Mouse (Mus musculus) midbrain, embryonic 13.5 days (tissue): ENCODE results near the gene Gpc3. TPM values are rescaled to one million over a fixed set of nuclear protein-coding genes. Genes with fewer than 3 reads are reported as not detected.
"Not testable (repeated sequence)": the region's sequence is repeated elsewhere in the genome, so short reads cannot be mapped to it uniquely, and the experiment has no call there.

ENCODE experiments used
- ATAC-seq: fragments of 200-750 bp; cut with Nextera tagmentation; 2 replicates; pipeline ENCODE4 v1.8.0; 2017; ENCODE audit warnings: mild to moderate bottlenecking, moderate TSS enrichment, moderate library complexity
- H3K27ac ChIP-seq: fragments of 300-500 bp; sonication (generic); 2 replicates; pipeline ENCODE4 v1.5.1; 2015; ENCODE audit warnings: inconsistent platforms, mild to moderate bottlenecking, moderate library complexity
- H3K27me3 ChIP-seq: fragments of 300-500 bp; sonication (generic); 2 replicates; pipeline ENCODE4 v1.6.1; 2015; ENCODE audit warnings: mild to moderate bottlenecking, inconsistent platforms
- H3K36me3 ChIP-seq: fragments of 300-500 bp; sonication (generic); 2 replicates; pipeline ENCODE4 v1.6.1; 2015; ENCODE audit warnings: mild to moderate bottlenecking, inconsistent platforms
- H3K4me1 ChIP-seq: fragments of 300-500 bp; sonication (generic); replicated peaks from 2 replicates; pipeline ENCODE4 v1.6.1; 2015; ENCODE audit warnings: inconsistent platforms
- H3K4me2 ChIP-seq: fragments of 300-500 bp; sonication (generic); replicated peaks from 2 replicates; pipeline ENCODE4 v1.6.1; 2015; ENCODE audit warnings: moderate library complexity, mild to moderate bottlenecking, inconsistent platforms
- H3K4me3 ChIP-seq: fragments of 300-500 bp; sonication (generic); replicated peaks from 2 replicates; pipeline ENCODE4 v1.5.1; 2015; ENCODE audit warnings: mild to moderate bottlenecking, inconsistent platforms
- H3K9ac ChIP-seq: fragments of 300-500 bp; sonication (generic); replicated peaks from 2 replicates; pipeline ENCODE4 v1.6.1; 2015; ENCODE audit warnings: mild to moderate bottlenecking, inconsistent platforms
- H3K9me3 ChIP-seq: fragments of 300-500 bp; sonication (generic); 2 replicates; pipeline ENCODE4 v1.6.1; 2016; ENCODE audit warnings: mild to moderate bottlenecking, inconsistent platforms
- whole genome bisulfite sequencing: fragments of 180-500 bp; shearing (Covaris S2); methylation state at CpG from one replicate; pipeline ENCODE4 v1.1.7; 2015; 5-methylcytosine and 5-hydroxymethylcytosine counted together
- polyA plus RNA-seq: library from polyadenylated mRNA; unstranded; fragments of >200 nt; fragmentation: Nextera tagmentation; extraction: Ambion mirVana; gene quantifications from 2 replicates; pipeline ENCODE4 v1.2.1, GENCODE M21; 2015

Gene Gpc3
- polyA plus RNA-seq, 1 experiment from 2014 or later = 58.0 TPM

- Histone ChIP-seq H3K4me1 (no peaks in the 10 kb centered on the region), H3K27ac (no peak overlapping the region), H3K4me3 (no peak overlapping the region), H3K9me3 (no peaks in the 10 kb centered on the region), H3K27me3 (0 out of 2 replicates have a peak, but pooled peaks cover 10% of the 10 kb centered on the region), H3K4me2 (no peak overlapping the region), H3K9ac (no peak overlapping the region), H3K36me3 (no peaks in the 10 kb centered on the region)
- 81% methylated on average over 5 of the region's 5 CpGs for WGBS
- ATAC-seq = no peak
Measured at GRCm38 (mm10) chrX:52372436-52372835, 241.3 kb downstream of the Gpc3 start.

DNA sequence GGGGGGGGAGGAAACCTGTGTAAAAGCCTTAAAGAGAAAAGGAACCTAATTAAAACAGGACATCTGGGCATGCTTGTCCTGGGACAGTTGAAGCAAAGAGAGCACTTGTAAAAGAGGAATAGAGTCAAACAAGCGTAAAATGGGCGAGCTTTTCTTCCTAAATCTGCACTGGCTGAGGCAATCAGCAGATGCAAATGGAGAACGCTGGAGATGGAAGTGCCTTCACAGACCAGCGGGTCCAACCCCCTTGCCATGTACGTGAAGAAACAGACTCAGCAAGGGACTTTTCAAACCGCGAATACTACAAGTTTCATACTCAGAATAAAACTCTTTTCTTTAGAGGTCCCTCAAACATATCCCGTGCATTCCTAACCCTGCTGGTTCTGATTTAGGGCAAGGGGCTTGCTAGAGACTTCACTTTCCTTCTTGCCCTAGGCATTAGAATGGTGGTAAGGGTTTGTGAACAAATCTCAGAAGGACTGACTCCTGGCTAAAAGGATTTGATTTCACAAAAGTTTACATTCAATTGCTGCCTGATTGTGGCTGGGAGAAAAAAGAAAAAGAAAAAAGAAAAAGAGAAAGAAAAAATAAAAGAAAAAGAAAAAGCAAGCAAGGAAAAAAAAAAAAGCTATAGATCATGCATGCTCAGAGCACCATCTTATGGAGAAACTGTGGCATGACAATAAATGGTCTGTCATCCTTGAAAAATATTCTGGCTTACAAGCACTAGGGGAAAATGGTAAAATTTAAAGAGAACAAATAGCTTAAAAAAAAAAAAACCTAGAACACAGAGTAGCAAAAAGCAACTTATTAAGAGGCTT lies 243.6 kb downstream of the Gpc3 start:
- Histone ChIP-seq H3K4me2 (peak overlapping the region; percentile 44), H3K4me3 (no peak overlapping the region; the same call in 1 of the 2 replicates), H3K27me3 (0 out of 2 replicates have a peak, but pooled peaks cover 10% of the 10 kb centered on the region), H3K9ac (no peak overlapping the region), H3K4me1 (no peaks in the 10 kb centered on the region), H3K36me3 (no peaks in the 10 kb centered on the region), H3K9me3 (no peaks in the 10 kb centered on the region), H3K27ac (no peak overlapping the region)
- peak; percentile 67 for ATAC-seq
- 23% methylated on average over 8 of the region's 8 CpGs for WGBS

- ATAC-seq = peak; percentile 68
- Histone ChIP-seq H3K4me2 (peak overlapping the region; percentile 44), H3K4me3 (no peak overlapping the region), H3K27me3 (0 out of 2 replicates have a peak, but pooled peaks cover 10% of the 10 kb centered on the region), H3K9me3 (no peaks in the 10 kb centered on the region), H3K9ac (no peak overlapping the region), H3K4me1 (no peaks in the 10 kb centered on the region), H3K27ac (no peak overlapping the region), H3K36me3 (no peaks in the 10 kb centered on the region)
- WGBS = 32% methylated on average over 6 of the region's 6 CpGs
Measured at GRCm38 (mm10) chrX:52369304-52369937, 244.3 kb downstream of the Gpc3 start.

DNA sequence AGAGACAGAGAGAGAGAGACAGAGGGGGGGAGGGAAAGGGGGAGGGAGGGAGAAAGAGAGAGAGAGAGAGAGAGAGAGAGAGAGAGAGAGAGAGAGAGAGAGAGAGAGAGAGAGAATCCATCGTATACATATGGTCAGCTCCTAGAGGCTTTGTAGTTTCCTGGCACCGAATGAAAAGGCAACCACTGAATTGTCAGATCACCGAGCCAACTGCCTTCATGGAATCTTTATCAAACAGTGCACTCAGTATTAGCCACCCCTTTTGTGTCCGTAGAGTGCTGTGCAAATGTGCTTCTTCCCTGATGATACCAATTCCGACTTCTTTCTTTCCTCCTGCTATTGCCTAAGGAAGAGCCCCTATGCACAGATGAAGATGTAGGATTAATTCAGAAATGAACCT lies 246.9 kb downstream of the Gpc3 start:
- ATAC-seq = no peak
- WGBS = 46% methylated on average over 5 of the region's 5 CpGs
- Histone ChIP-seq H3K9me3 (no peaks in the 10 kb centered on the region), H3K27me3 (0 out of 2 replicates have a peak, but pooled peaks cover under 1% of the 10 kb centered on the region), H3K4me3 (no peak overlapping the region), H3K4me2 (no peak overlapping the region), H3K36me3 (no peaks in the 10 kb centered on the region), H3K27ac (no peak overlapping the region), H3K9ac (no peak overlapping the region), H3K4me1 (no peaks in the 10 kb centered on the region)

GRCm38 (mm10) chrX:52365790-52366189 lies 248.0 kb downstream of the Gpc3 start:
- no peak for ATAC-seq
- Histone ChIP-seq H3K4me1 (no peaks in the 10 kb centered on the region), H3K4me2 (no peak overlapping the region), H3K9ac (no peak overlapping the region), H3K27me3 (no peaks in the 10 kb centered on the region), H3K36me3 (no peaks in the 10 kb centered on the region), H3K4me3 (no peak overlapping the region), H3K27ac (no peak overlapping the region), H3K9me3 (no peaks in the 10 kb centered on the region)
- WGBS = 76% methylated on average over 10 of the region's 10 CpGs

DNA sequence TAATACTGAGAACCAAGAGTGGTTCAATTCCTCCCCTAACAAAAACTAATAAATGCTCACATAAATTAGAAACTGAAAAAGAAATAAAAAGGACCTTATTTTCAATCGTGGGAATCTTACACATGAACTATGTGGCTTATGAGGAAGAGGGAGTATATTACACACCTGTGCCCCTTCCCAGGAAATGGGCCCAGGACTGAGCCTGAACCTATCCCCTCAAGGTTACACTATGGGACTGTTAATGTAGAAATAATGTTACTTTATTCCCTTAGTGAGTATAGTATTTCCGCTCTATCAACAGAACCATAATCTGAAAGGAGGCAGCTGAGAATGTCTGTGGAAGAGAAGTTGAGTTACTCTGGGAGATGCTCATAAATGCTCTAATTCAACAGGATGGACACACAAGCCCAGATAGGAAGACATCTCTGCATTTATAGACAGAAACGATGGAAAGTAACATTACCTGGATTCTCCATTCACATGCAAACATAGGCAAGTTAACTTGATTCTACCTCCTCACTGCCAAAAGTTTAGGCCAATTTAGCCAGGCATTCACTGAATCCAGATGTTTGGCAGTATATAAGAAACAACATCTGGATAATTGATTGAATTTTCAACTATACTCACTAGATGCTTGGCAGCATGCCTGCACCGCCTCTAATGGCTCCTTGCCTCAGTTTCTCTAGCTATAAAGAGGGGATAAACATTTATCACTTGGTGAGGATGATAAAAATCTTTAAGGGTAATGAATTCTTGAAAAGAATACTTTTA lies 251.3 kb downstream of the Gpc3 start:
- Histone ChIP-seq H3K4me1 (no peaks in the 10 kb centered on the region), H3K27ac (no peak overlapping the region), H3K4me3 (no peak overlapping the region), H3K36me3 (no peaks in the 10 kb centered on the region), H3K9me3 (no peaks in the 10 kb centered on the region), H3K9ac (no peak overlapping the region), H3K27me3 (no peaks in the 10 kb centered on the region), H3K4me2 (no peak overlapping the region)
- ATAC-seq = no peak
- WGBS = 87% methylated on average over 4 of the region's 4 CpGs

- no peaks in the 10 kb centered on the region for H3K27me3 ChIP-seq
- H3K4me1 ChIP-seq = no peaks in the 10 kb centered on the region
- no peak overlapping the region for H3K4me3 ChIP-seq
- H3K4me2 ChIP-seq = no peak overlapping the region
- H3K36me3 ChIP-seq = no peaks in the 10 kb centered on the region
- no peak for ATAC-seq
- H3K9me3 ChIP-seq = no peaks in the 10 kb centered on the region
- H3K9ac ChIP-seq = no peak overlapping the region
- H3K27ac ChIP-seq = no peak overlapping the region
- WGBS = 56% methylated on average over 4 of the region's 4 CpGs
Measured at GRCm38 (mm10) chrX:52352981-52353380, 260.8 kb downstream of the Gpc3 start.

- 64% methylated on average over 5 of the region's 5 CpGs for WGBS
- H3K4me2 ChIP-seq, ATAC-seq, H3K4me3 ChIP-seq, H3K27me3 ChIP-seq, H3K9me3 ChIP-seq, H3K9ac ChIP-seq, H3K36me3 ChIP-seq, H3K27ac ChIP-seq, H3K4me1 ChIP-seq: not testable (repeated sequence)
Measured at GRCm38 (mm10) chrX:52350631-52351030, 263.1 kb downstream of the Gpc3 start.

DNA sequence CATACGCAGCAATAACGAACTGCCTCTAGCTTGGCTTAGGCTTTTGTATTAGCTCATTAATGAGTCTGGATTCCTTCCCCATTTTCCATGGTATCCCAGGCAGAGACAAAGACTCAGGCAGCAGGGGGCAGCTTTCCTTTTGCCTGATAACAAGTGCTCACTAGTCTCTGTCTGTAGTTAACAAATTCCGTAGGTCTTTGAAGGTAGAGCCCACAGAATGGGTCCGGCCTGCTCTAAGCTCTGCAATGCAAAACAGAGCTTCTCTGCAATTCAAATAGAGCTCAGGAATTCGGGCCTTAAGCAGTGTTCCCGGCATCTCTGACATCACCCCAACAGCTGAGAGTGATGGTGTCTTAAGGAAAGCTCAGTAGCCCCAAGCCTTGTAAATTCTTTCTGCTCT lies 265.0 kb downstream of the Gpc3 start:
- H3K9me3 ChIP-seq = no peaks in the 10 kb centered on the region
- H3K36me3 ChIP-seq = no peaks in the 10 kb centered on the region
- H3K4me3 ChIP-seq = no peak overlapping the region
- no peak overlapping the region for H3K27ac ChIP-seq
- ATAC-seq = no peak
- H3K4me1 ChIP-seq = no peaks in the 10 kb centered on the region
- WGBS = 29% methylated on average over 6 of the region's 6 CpGs
- H3K27me3 ChIP-seq = no peaks in the 10 kb centered on the region
- no peak overlapping the region for H3K9ac ChIP-seq
- no peak overlapping the region for H3K4me2 ChIP-seq

- no peaks in the 10 kb centered on the region; the same call in 1 of the 2 replicates for H3K4me1 ChIP-seq
- no peaks in the 10 kb centered on the region for H3K27me3 ChIP-seq
- H3K27ac ChIP-seq = no peak overlapping the region
- H3K9me3 ChIP-seq = no peaks in the 10 kb centered on the region
- H3K4me2 ChIP-seq = no peak overlapping the region
- H3K9ac ChIP-seq = no peak overlapping the region
- 70% methylated on average over 3 of the region's 3 CpGs for WGBS
- no peak for ATAC-seq
- H3K4me3 ChIP-seq = no peak overlapping the region
- no peaks in the 10 kb centered on the region for H3K36me3 ChIP-seq
Measured at GRCm38 (mm10) chrX:52344018-52344417, 269.7 kb downstream of the Gpc3 start.

GRCm38 (mm10) chrX:52340251-52340650 lies 273.5 kb downstream of the Gpc3 start:
- H3K27ac ChIP-seq = no peak overlapping the region
- H3K9me3 ChIP-seq = no peaks in the 10 kb centered on the region
- no peaks in the 10 kb centered on the region; the same call in 1 of the 2 replicates for H3K4me1 ChIP-seq
- no peaks in the 10 kb centered on the region for H3K27me3 ChIP-seq
- no peak overlapping the region for H3K9ac ChIP-seq
- H3K4me2 ChIP-seq = no peak overlapping the region
- H3K36me3 ChIP-seq = no peaks in the 10 kb centered on the region
- no peak for ATAC-seq
- 39% methylated on average over 3 of the region's 3 CpGs for WGBS
- no peak overlapping the region for H3K4me3 ChIP-seq

GRCm38 (mm10) chrX:52321791-52322190 lies 292.0 kb downstream of the Gpc3 start:
- Histone ChIP-seq H3K36me3 (no peaks in the 10 kb centered on the region), H3K9me3 (no peaks in the 10 kb centered on the region), H3K4me3 (no peak overlapping the region), H3K9ac (no peak overlapping the region), H3K4me2 (no peak overlapping the region), H3K27ac (no peak overlapping the region), H3K27me3 (no peaks in the 10 kb centered on the region), H3K4me1 (no peaks in the 10 kb centered on the region)
- 88% methylated on average over 4 of the region's 4 CpGs for WGBS
- ATAC-seq = no peak
